In the genomic region with DNA sequence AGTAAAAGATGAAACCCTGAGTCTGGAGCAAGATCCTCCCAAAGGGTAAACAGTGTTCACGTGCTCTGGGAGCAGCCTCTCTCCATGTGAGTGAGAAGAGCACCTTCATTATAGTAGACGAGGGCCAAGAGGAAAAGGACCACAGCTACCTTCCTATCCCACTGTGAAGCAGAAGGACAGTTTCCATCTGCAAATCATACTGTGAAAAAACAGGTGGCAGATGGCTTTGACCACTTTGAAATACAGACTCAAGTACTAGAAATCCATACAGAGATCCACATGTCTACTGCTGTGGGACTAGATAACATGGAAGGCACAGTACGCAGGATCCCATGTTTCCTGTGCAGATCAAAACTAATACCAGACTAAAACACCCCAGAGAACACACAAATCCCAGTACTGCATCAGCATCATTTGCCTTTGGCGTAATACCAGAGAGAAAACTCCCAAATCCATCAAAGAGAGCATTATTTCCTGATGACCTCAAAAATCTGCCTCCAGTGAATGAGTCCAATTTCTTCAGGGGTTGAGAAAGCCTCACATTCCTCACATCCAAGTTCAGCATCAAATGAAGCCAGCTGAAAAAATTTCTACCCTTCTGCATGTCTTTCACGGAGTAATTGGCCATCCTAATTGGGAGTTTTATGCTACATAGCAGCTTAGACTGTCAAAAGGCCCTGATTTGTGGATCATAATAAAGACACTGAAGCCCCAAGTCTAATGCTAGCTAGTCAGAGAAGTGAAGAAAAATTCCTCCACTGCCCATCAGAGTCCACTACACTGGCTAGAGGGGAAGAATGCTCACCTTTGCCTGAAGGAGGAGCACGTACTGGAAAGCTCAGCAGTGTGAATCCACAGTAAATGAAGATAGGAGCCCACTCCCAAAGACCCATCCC, we compare ENCODE assay signal across 11 mouse cellular contexts.
"Had no signal": no experiment of that assay in that cellular context is flagged by ENCODE, and none has a peak within 500 bp of the region (broad histone marks: within the 10 kb centered on the region; RNA-seq: fewer than 3 reads in every experiment).

No protein-coding gene starts in this region.

- DNase-seq: kidney, postnatal 36 days; left cerebral cortex, postnatal 4 days; lung, adult 18-20 months; right cerebral cortex, adult 18-20 months; thymus, postnatal 4 days had no signal

- H3K27me3 ChIP-seq: limb, embryonic 13.5 days; midbrain, embryonic 13.5 days; neural tube, embryonic 15.5 days had no signal

- ATAC-seq: midbrain, embryonic 13.5 days had no signal

- H3K4me2 ChIP-seq: limb, embryonic 13.5 days; midbrain, embryonic 13.5 days; neural tube, embryonic 15.5 days had no signal

- H3K27ac ChIP-seq: limb, embryonic 13.5 days; liver, embryonic 14.5 days; midbrain, embryonic 13.5 days; neural tube, embryonic 15.5 days; stomach, postnatal 0 days had no signal

- H3K9ac ChIP-seq: limb, embryonic 13.5 days; liver, embryonic 14.5 days; midbrain, embryonic 13.5 days; neural tube, embryonic 15.5 days had no signal

- H3K9me3 ChIP-seq: limb, embryonic 13.5 days; midbrain, embryonic 13.5 days; neural tube, embryonic 15.5 days had no signal

- H3K4me1 ChIP-seq: neural tube, embryonic 15.5 days had no signal

- H3K4me3 ChIP-seq: limb, embryonic 13.5 days; midbrain, embryonic 13.5 days; myocyte; neural tube, embryonic 15.5 days had no signal
